Mouse (Mus musculus) bone marrow macrophage, adult 2 months (primary cell): Measurements from ENCODE around the gene Hist2h2ac.

Source experiments
- CTCF ChIP-seq: IDR thresholded peaks from 2 replicates; pipeline ENCODE4 v1.5.1; 2012; ENCODE audit warnings: low read depth, mild to moderate bottlenecking, low read length, moderate library complexity
- POLR2A ChIP-seq: IDR thresholded peaks from 2 replicates; pipeline ENCODE4 v1.6.1; 2012; ENCODE audit warnings: mild to moderate bottlenecking, low read depth, low read length, borderline replicate concordance

DNA sequence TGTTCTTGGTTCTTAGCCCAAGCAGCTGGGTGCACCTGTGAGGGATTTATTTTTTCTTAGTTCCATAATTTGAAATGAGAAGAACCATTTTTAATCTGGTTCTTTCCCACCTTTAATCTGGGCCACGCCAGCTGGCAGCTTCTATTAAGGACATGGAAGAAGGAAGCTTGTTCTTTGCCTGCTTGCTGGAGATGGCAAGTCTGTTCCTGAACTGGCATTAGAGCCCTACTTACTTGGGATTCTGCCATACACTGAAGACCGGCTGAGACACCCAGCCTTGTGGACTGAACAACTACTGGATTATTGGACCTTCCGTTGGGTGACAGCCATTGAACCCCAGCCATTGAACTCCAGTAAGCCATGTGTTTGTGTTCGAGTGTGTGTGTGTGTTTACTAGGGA is 2.1 kb upstream of the Hist2h2ac start:
- no peak for TF ChIP-seq CTCF
- no peak for TF ChIP-seq POLR2A
